Comparison of ENCODE assay signal across 11 mouse cellular contexts in genomic region chr7:34301952-34302351, GRCm38 (mm10). TPM values are rescaled to one million over a fixed set of nuclear protein-coding genes. Genes with fewer than 3 reads are reported as not detected.
DNase-seq lines count a peak whose midpoint lies in the region; ATAC-seq lines count a peak whose summit lies in the region.
"Had no signal": no experiment of that assay in that cellular context is flagged by ENCODE, and none has a peak within 500 bp of the region (broad histone marks: within the 10 kb centered on the region; RNA-seq: fewer than 3 reads in every experiment).

No protein-coding gene starts in this region.

- peak overlapping the region; percentile 82 for H3K27ac ChIP-seq in heart, embryonic 15.5 days
- H3K27ac ChIP-seq in stomach, embryonic 16.5 days (ENCODE audit: low read length), result peak overlapping the region; percentile 57
- no peak overlapping the region for H3K27ac ChIP-seq in forebrain, embryonic 12.5 days
- no peak overlapping the region for H3K27ac ChIP-seq in limb, embryonic 10.5 days

- peaks cover 32% of the 10 kb centered on the region for H3K4me1 ChIP-seq in heart, embryonic 15.5 days (replicated peaks)
- H3K4me1 ChIP-seq in stomach, embryonic 16.5 days (ENCODE audit: control insufficient read depth, insufficient read depth, low read length), result peaks cover 9% of the 10 kb centered on the region; the same call in 1 of the 2 replicates
- no peaks in the 10 kb centered on the region for H3K4me1 ChIP-seq in forebrain, embryonic 12.5 days
- no peaks in the 10 kb centered on the region for H3K4me1 ChIP-seq in limb, embryonic 10.5 days

- 59% methylated on average over 3 of the region's 3 CpGs for WGBS in heart, embryonic 15.5 days
- 83% methylated on average over 3 of the region's 3 CpGs for WGBS in stomach, embryonic 16.5 days
- 92% methylated on average over 3 of the region's 3 CpGs for WGBS in forebrain, embryonic 12.5 days
- 82% methylated on average over 3 of the region's 3 CpGs for WGBS in limb, embryonic 10.5 days

- H3K9ac ChIP-seq in heart, embryonic 15.5 days, result no peak overlapping the region
- no peak overlapping the region for H3K9ac ChIP-seq in stomach, embryonic 16.5 days (ENCODE audit: low read length)
- H3K9ac ChIP-seq in forebrain, embryonic 12.5 days, result no peak overlapping the region

- no peaks in the 10 kb centered on the region for H3K27me3 ChIP-seq in heart, embryonic 15.5 days
- H3K27me3 ChIP-seq in stomach, embryonic 16.5 days (ENCODE audit: control insufficient read depth, insufficient read depth, low read length), result no peaks in the 10 kb centered on the region
- H3K27me3 ChIP-seq in forebrain, embryonic 12.5 days, result no peaks in the 10 kb centered on the region
- no peaks in the 10 kb centered on the region for H3K27me3 ChIP-seq in limb, embryonic 10.5 days (ENCODE audit: low read depth, poor library complexity, severe bottlenecking)

- no peak overlapping the region for H3K4me3 ChIP-seq in heart, embryonic 15.5 days
- H3K4me3 ChIP-seq in stomach, embryonic 16.5 days (replicated peaks; ENCODE audit: low read length), result no peak overlapping the region
- H3K4me3 ChIP-seq in forebrain, embryonic 12.5 days (replicated peaks), result no peak overlapping the region
- no peak overlapping the region for H3K4me3 ChIP-seq in limb, embryonic 10.5 days

- ATAC-seq in heart, embryonic 15.5 days (replicated peaks; ENCODE audit: insufficient number of reproducible peaks, insufficient read depth, low FRiP score, low read depth), result peak; percentile 71; the same call in 1 of the 2 replicates
- no peak for ATAC-seq in stomach, embryonic 16.5 days (ENCODE audit: insufficient read depth, low FRiP score)
- no peak for ATAC-seq in forebrain, embryonic 12.5 days (ENCODE audit: low FRiP score)

- peak; percentile 13 to 16 for DNase-seq in spleen, postnatal 36 days (ENCODE audit: low spot score in 2 of 2)
- no peak for DNase-seq in spleen, adult 18-20 months
- peak; percentile 34 to 67 for DNase-seq in kidney, postnatal 36 days
- no peak for DNase-seq in embryo, embryonic 11 days
- DNase-seq in limb, embryonic 10.5 days (ENCODE audit: low spot score), result no peak
- DNase-seq: cerebellum, adult 9-10 months; gastrocnemius, postnatal 25 days had no signal

- H3K36me3 ChIP-seq in heart, embryonic 15.5 days, result 0 out of 2 replicates have a peak, but pooled peaks cover 2% of the 10 kb centered on the region
- H3K36me3 ChIP-seq in stomach, embryonic 16.5 days (ENCODE audit: control insufficient read depth, insufficient read depth, low read length), result no peaks in the 10 kb centered on the region
- H3K36me3 ChIP-seq in forebrain, embryonic 12.5 days (replicated peaks), result no peaks in the 10 kb centered on the region
- H3K36me3 ChIP-seq in limb, embryonic 10.5 days, result peaks cover 12% of the 10 kb centered on the region

- no peak overlapping the region for H3K4me2 ChIP-seq in heart, embryonic 15.5 days
- no peak overlapping the region for H3K4me2 ChIP-seq in stomach, embryonic 16.5 days (ENCODE audit: low read depth, low read length)
- no peak overlapping the region for H3K4me2 ChIP-seq in forebrain, embryonic 12.5 days

- H3K9me3 ChIP-seq in heart, embryonic 15.5 days (replicated peaks), result no peaks in the 10 kb centered on the region
- H3K9me3 ChIP-seq in stomach, embryonic 16.5 days (replicated peaks; ENCODE audit: control insufficient read depth, low read length), result no peaks in the 10 kb centered on the region
- no peaks in the 10 kb centered on the region for H3K9me3 ChIP-seq in forebrain, embryonic 12.5 days
- H3K9me3 ChIP-seq in limb, embryonic 10.5 days (replicated peaks), result no peaks in the 10 kb centered on the region

RNA-seq across cellular contexts. Expression of gene 4931406P16Rik, which starts 11.4 kb away (rescaled TPM):
- 28.2 and 32.5 TPM in 2 replicates for polyA plus RNA-seq in heart, embryonic 15.5 days (2015; fragmentation: Nextera tagmentation; extraction: Ambion mirVana)
- polyA plus RNA-seq in stomach, embryonic 16.5 days (2015; fragmentation: Nextera tagmentation; extraction: Ambion mirVana), result 30.4 and 32.8 TPM in 2 replicates
- 33.4 and 33.5 TPM in 2 replicates for polyA plus RNA-seq in forebrain, embryonic 12.5 days (2016; fragmentation: Nextera tagmentation; extraction: Ambion mirVana)
- 22.8 and 27.2 TPM in 2 replicates for polyA plus RNA-seq in limb, embryonic 10.5 days (2016; fragmentation: Nextera tagmentation; extraction: Ambion mirVana)

RNA-seq across cellular contexts. Expression of gene Gm6096, which starts 51.1 kb away (rescaled TPM):
- polyA plus RNA-seq in heart, embryonic 15.5 days (2015; fragmentation: Nextera tagmentation; extraction: Ambion mirVana), result 0.31 TPM in 1 of 2 replicates, not detected in the other
- polyA plus RNA-seq in stomach, embryonic 16.5 days (2015; fragmentation: Nextera tagmentation; extraction: Ambion mirVana), result not detected in 2 replicates
- not detected in 2 replicates for polyA plus RNA-seq in forebrain, embryonic 12.5 days (2016; fragmentation: Nextera tagmentation; extraction: Ambion mirVana)
- polyA plus RNA-seq in limb, embryonic 10.5 days (2016; fragmentation: Nextera tagmentation; extraction: Ambion mirVana), result 0.38 TPM in 1 of 2 replicates, not detected in the other
- polyA plus RNA-seq: limb, embryonic 11.5 days had no signal

Comparison
In these comparisons a context has a peak if more than half of its experiments do, and no peak if none do; other contexts are left out.
1. DNase-seq: peak in spleen, postnatal 36 days (2 of 2) and kidney, postnatal 36 days (2 of 2); none in spleen, adult 18-20 months (0 of 2), embryo, embryonic 11 days (single experiment) and limb, embryonic 10.5 days (single experiment).
2. H3K27ac ChIP-seq: peak in heart, embryonic 15.5 days (single experiment) and stomach, embryonic 16.5 days (single experiment); none in forebrain, embryonic 12.5 days (single experiment) and limb, embryonic 10.5 days (single experiment).